Mouse (Mus musculus) kidney, adult 9 months (tissue): ENCODE results near the gene Mfrp.

Experiments used
- DNase-seq: peaks from one replicate; pipeline ENCODE4 v3.0.0; 2022

Mfrp gene

GRCm38 (mm10) chr9:44132200-44132599 is 30.7 kb downstream of the Mfrp start:
- no peak for DNase-seq

GRCm38 (mm10) chr9:44133287-44133686 is 31.8 kb downstream of the Mfrp start:
- no peak for DNase-seq

- DNase-seq: peak; percentile 77
Measured at GRCm38 (mm10) chr9:44134101-44134850, 32.7 kb downstream of the Mfrp start, which contains the start of gene Mcam. Gene Mcam (plus strand): TSS chr9:44134469.

- DNase-seq: peak; percentile 39
Measured at GRCm38 (mm10) chr9:44134851-44135730, 33.6 kb downstream of the Mfrp start.

GRCm38 (mm10) chr9:44135731-44136411 is 34.3 kb downstream of the Mfrp start:
- no peak for DNase-seq

- DNase-seq: no peak
Measured at GRCm38 (mm10) chr9:44137846-44138245, 36.3 kb downstream of the Mfrp start.

GRCm38 (mm10) chr9:44141951-44142350 is 40.4 kb downstream of the Mfrp start:
- DNase-seq: no peak

DNA sequence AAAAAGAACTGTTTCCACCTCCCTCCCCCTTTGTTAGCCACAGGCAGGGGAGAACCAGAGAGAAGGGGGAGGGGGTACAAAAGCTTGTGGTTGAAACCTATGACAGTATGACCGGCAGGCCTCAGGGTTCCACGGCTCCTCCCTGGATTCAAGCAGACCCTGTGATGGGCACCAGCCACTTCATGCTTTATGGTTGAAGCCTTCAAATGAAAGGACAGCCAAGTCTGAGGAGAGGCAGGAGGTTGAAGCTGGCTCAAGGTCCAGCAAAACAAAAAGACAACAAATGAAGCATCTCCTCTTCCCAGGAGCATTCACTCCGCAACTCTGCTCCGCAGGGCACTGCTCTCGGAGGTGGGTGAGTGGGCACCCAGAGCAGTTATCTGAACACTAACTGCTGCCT is 41.9 kb downstream of the Mfrp start:
- DNase-seq: no peak

GRCm38 (mm10) chr9:44144023-44144717 is 42.6 kb downstream of the Mfrp start:
- DNase-seq: peak; percentile 66

DNA sequence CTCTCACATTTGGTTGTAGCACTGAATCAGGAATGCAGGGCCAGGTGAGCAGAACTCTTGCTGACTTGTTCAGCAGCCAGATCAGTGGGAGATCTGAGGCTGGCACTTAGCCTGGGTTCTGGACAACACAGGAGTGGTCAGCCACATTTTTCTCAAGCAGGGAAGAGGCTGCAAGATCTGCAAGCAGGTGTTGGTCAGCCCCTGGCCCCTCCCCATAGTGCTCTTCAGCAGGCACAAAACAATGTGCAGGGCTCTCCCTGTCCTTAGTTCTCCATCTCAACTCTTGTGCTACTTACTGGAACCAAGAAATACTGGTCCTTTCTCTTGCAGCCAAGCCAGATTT is 43.2 kb downstream of the Mfrp start:
- no peak for DNase-seq

- peak; percentile 45 for DNase-seq
Measured at GRCm38 (mm10) chr9:44147290-44147689, 45.8 kb downstream of the Mfrp start.
